Mouse (Mus musculus) cerebellum, postnatal 4 days (tissue): ENCODE data around the gene Pogz.
A peak's percentile ranks its signal among the peaks of the same experiment; 100 is the strongest.

Source experiments
- DNase-seq, 2 experiments: peaks; one replicate each; pipeline ENCODE4 v3.0.0; 2022; ENCODE audit warnings: low spot score in 2 of 2, mixed read lengths in 1 of 2

Pogz gene

GRCm38 (mm10) chr3:94837183-94837890, at the start of gene Pogz:
TSS of gene Pogz (plus strand) at chr3:94837567.
- DNase-seq, result peak; percentile 81 to 92

GRCm38 (mm10) chr3:94789071-94789470, 48.3 kb upstream of the Pogz start:
- DNase-seq, result no peak

- DNase-seq, result peak in 1 of 2 experiments; percentile 22
These were observed 47.9 kb upstream of the Pogz start for GRCm38 (mm10) chr3:94789516-94789915.

- DNase-seq, result no peak
These were observed 45.1 kb upstream of the Pogz start for GRCm38 (mm10) chr3:94792258-94792657.

- DNase-seq, result no peak
These were observed 43.7 kb upstream of the Pogz start for GRCm38 (mm10) chr3:94793672-94794071.

- DNase-seq, result no peak
These were observed 43.0 kb upstream of the Pogz start for GRCm38 (mm10) chr3:94794359-94794758.

GRCm38 (mm10) chr3:94795596-94796140, 41.7 kb upstream of the Pogz start:
- no peak for DNase-seq

- DNase-seq, result no peak
These were observed 41.2 kb upstream of the Pogz start for GRCm38 (mm10) chr3:94796181-94796580.

- no peak for DNase-seq
These were observed 33.2 kb upstream of the Pogz start for GRCm38 (mm10) chr3:94804146-94804545.

- no peak for DNase-seq
These were observed 32.4 kb upstream of the Pogz start for GRCm38 (mm10) chr3:94804976-94805375.

- DNase-seq, result no peak
These were observed 29.1 kb upstream of the Pogz start for GRCm38 (mm10) chr3:94808296-94808695.

GRCm38 (mm10) chr3:94811628-94812027, 25.7 kb upstream of the Pogz start:
- DNase-seq, result peak in 1 of 2 experiments; percentile 9

- DNase-seq, result no peak
These were observed 23.7 kb upstream of the Pogz start for GRCm38 (mm10) chr3:94813651-94814050.

GRCm38 (mm10) chr3:94814063-94814462, 23.3 kb upstream of the Pogz start:
- no peak for DNase-seq

GRCm38 (mm10) chr3:94814663-94815062, 22.7 kb upstream of the Pogz start:
- no peak for DNase-seq

- no peak for DNase-seq
These were observed 21.8 kb upstream of the Pogz start for GRCm38 (mm10) chr3:94815603-94816002.

GRCm38 (mm10) chr3:94817731-94818130, 19.6 kb upstream of the Pogz start:
- no peak for DNase-seq

GRCm38 (mm10) chr3:94819452-94820425, 17.6 kb upstream of the Pogz start:
- DNase-seq, result no peak

- peak in 1 of 2 experiments; percentile 49 for DNase-seq
These were observed 16.2 kb upstream of the Pogz start for GRCm38 (mm10) chr3:94821008-94821638.

GRCm38 (mm10) chr3:94822082-94822481, 15.3 kb upstream of the Pogz start:
- DNase-seq, result no peak

GRCm38 (mm10) chr3:94824110-94824509, 13.3 kb upstream of the Pogz start:
- no peak for DNase-seq

GRCm38 (mm10) chr3:94832100-94832499, 5.3 kb upstream of the Pogz start:
- DNase-seq, result no peak
